Mouse (Mus musculus) heart, adult 8-10 months (tissue): ENCODE measurements around the gene Rapgef4. TPM values are rescaled to one million over a fixed set of nuclear protein-coding genes. Genes with fewer than 3 reads are reported as not detected.

Source experiments
- DNase-seq: peaks from one replicate; pipeline ENCODE4 v3.0.0; 2022; ENCODE audit warnings: low spot score
- total RNA-seq, 4 experiments: library from RNA; stranded (reverse); gene quantifications; 2 replicates each; pipeline ENCODE4 v1.2.4; 2022

Gene Rapgef4
- total RNA-seq, 4 experiments from 2014 or later, result 35.0 to 50.5 (median 43.6) TPM

GRCm38 (mm10) chr2:72230545-72230944 lies 249.5 kb downstream of the Rapgef4 start:
- DNase-seq, result no peak

GRCm38 (mm10) chr2:72234085-72234484 lies 253.0 kb downstream of the Rapgef4 start:
- DNase-seq, result no peak

GRCm38 (mm10) chr2:72234943-72235342 lies 253.9 kb downstream of the Rapgef4 start:
- DNase-seq, result peak; percentile 82

- DNase-seq, result peak; percentile 53
Measured at GRCm38 (mm10) chr2:72235361-72235901, 254.4 kb downstream of the Rapgef4 start.

GRCm38 (mm10) chr2:72238421-72238820 lies 257.4 kb downstream of the Rapgef4 start:
- DNase-seq, result no peak

- no peak for DNase-seq
Measured at GRCm38 (mm10) chr2:72238925-72239324, 257.9 kb downstream of the Rapgef4 start.

GRCm38 (mm10) chr2:72239456-72239855 lies 258.4 kb downstream of the Rapgef4 start:
- DNase-seq, result no peak

- no peak for DNase-seq
Measured at GRCm38 (mm10) chr2:72239993-72240392, 259.0 kb downstream of the Rapgef4 start.

GRCm38 (mm10) chr2:72240691-72241090 lies 259.7 kb downstream of the Rapgef4 start:
- DNase-seq, result no peak

- DNase-seq, result peak; percentile 11
Measured at GRCm38 (mm10) chr2:72241714-72242472, 260.9 kb downstream of the Rapgef4 start.

- DNase-seq, result peak; percentile 40
Measured at GRCm38 (mm10) chr2:72242910-72243675, 262.1 kb downstream of the Rapgef4 start.

GRCm38 (mm10) chr2:72245631-72246030 lies 264.6 kb downstream of the Rapgef4 start:
- DNase-seq, result no peak

- no peak for DNase-seq
Measured at GRCm38 (mm10) chr2:72246376-72246775, 265.3 kb downstream of the Rapgef4 start.

- DNase-seq, result no peak
Measured at GRCm38 (mm10) chr2:72247819-72248218, 266.8 kb downstream of the Rapgef4 start.

GRCm38 (mm10) chr2:72252510-72253505 lies 271.8 kb downstream of the Rapgef4 start:
- DNase-seq, result no peak

- no peak for DNase-seq
Measured at GRCm38 (mm10) chr2:72253882-72254281, 272.8 kb downstream of the Rapgef4 start.

- no peak for DNase-seq
Measured at GRCm38 (mm10) chr2:72254813-72255582, 274.0 kb downstream of the Rapgef4 start.

GRCm38 (mm10) chr2:72260704-72261103 lies 279.7 kb downstream of the Rapgef4 start:
- DNase-seq, result no peak

GRCm38 (mm10) chr2:72262814-72263480 lies 281.9 kb downstream of the Rapgef4 start:
- DNase-seq, result no peak

- DNase-seq, result no peak
Measured at GRCm38 (mm10) chr2:72267390-72267789, 286.4 kb downstream of the Rapgef4 start.
